Mouse (Mus musculus) cortical plate, adult 2 months (tissue): ENCODE data around the gene Pou2af1.

Experiments used
- CTCF ChIP-seq: fragments of 200-500 bp; IDR thresholded peaks from 2 replicates; pipeline ENCODE4 v1.5.1; 2011; ENCODE audit warnings: mild to moderate bottlenecking, control low read depth, low read length; ENCODE audit not compliant: insufficient read depth; ENCODE audit errors: extremely low read depth
- POLR2A ChIP-seq: fragments of 200-500 bp; IDR thresholded peaks from 2 replicates; pipeline ENCODE4 v1.6.1; 2011; ENCODE audit warnings: mild to moderate bottlenecking, low read length, control low read depth; ENCODE audit not compliant: insufficient read depth; ENCODE audit errors: extremely low read depth

DNA sequence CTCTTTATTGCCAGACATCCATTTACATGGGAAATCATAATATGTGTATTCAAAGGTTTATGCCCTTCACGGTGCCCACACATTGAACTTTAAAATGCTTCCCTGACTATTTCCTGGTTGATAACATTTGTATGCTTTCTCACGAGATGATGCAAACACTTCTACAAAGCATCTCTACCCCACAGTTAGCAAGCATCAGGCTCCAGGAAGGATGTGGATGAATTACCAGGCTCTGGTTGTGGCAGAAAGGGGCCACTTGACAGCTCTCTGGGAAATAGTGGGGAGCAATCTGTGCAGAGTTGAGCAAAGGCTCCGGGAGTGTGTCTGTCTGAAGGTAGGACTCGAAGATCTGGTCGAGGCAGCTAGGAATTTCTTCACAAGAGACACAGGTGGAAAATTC lies 58.6 kb downstream of the Pou2af1 start:
- TF ChIP-seq POLR2A (no peak), CTCF (no peak)
